Mouse (Mus musculus) thymus, postnatal 36 days (tissue): ENCODE data around the gene Ggt1.

Experiments used
- DNase-seq, 2 experiments: peaks; one replicate each; pipeline ENCODE4 v3.0.0; 2022; ENCODE audit warnings: mixed read lengths in 2 of 2

Gene Ggt1

GRCm38 (mm10) chr10:75634610-75635009 lies 73.2 kb downstream of the Ggt1 start:
- peak in 1 of 2 experiments; percentile 5 for DNase-seq

DNA sequence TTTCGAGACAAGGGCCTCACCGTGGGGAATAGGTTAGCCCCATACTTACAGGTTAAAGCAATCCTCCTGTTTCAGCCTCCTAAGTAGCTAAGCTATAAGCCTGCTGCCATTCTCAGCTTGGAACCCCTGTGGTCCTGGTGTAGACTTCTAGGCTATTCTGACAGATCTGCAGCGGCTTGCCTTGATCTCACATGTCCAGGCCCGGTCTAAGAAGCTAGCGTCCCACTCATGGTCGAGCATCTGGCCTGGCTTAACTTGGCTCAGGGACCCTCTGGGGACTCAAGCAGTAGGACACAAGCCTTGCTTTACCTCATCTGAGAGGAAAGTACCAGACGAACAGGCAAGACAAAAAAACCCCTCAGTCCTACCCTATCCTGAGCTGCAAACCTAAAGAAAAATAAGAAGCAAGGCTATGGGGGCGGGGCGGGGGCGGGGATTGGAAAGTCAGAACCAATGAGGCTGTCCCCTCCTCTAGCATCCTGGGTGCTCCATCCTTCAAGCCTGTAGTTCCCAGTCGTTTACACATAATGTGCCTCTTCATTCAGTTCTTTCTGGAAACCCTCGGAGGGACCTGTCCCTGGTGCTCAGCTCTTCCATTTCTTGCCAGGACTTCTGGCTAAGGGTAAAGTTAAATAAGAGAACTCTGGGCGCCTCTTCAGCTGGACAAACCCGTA lies 73.8 kb downstream of the Ggt1 start:
- DNase-seq: peak in 1 of 2 experiments; percentile 3

- DNase-seq: peak; percentile 73 to 84
Observed at GRCm38 (mm10) chr10:75635693-75636055, 74.3 kb downstream of the Ggt1 start.
